Mouse (Mus musculus): Measurements from ENCODE around the gene Cldn3. TPM values are rescaled to one million over a fixed set of nuclear protein-coding genes. Genes with fewer than 3 reads are reported as not detected.
A peak's percentile ranks its signal among the peaks of the same experiment; 100 is the strongest.

Cldn3 gene
- total RNA-seq, 2 experiments from 2014 or later: 0.59 to 1.2 TPM

DNA sequence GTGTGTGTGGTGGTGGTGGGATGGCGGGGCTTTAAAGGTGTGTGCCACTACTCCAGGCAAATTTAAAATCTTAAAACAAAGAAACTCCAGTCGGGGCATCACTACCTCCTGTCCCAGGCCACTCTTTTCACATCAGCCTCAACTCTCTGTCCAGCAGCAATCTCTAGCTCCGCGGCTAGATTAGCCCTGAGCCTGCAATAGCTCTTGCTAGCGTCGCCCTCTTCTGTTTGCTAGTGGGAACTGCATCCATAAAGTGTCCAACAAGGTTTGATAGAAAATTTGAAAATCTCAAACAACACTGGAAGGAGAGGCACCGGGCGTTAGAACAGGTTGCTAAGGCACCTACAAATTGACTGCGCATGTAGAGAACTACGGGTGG lies 20.6 kb upstream of the Cldn3 start:
- DNase-seq (ENCODE audit: extremely low spot score in 1 of 2, low spot score in 1 of 2): peak; percentile 36 to 72

DNA sequence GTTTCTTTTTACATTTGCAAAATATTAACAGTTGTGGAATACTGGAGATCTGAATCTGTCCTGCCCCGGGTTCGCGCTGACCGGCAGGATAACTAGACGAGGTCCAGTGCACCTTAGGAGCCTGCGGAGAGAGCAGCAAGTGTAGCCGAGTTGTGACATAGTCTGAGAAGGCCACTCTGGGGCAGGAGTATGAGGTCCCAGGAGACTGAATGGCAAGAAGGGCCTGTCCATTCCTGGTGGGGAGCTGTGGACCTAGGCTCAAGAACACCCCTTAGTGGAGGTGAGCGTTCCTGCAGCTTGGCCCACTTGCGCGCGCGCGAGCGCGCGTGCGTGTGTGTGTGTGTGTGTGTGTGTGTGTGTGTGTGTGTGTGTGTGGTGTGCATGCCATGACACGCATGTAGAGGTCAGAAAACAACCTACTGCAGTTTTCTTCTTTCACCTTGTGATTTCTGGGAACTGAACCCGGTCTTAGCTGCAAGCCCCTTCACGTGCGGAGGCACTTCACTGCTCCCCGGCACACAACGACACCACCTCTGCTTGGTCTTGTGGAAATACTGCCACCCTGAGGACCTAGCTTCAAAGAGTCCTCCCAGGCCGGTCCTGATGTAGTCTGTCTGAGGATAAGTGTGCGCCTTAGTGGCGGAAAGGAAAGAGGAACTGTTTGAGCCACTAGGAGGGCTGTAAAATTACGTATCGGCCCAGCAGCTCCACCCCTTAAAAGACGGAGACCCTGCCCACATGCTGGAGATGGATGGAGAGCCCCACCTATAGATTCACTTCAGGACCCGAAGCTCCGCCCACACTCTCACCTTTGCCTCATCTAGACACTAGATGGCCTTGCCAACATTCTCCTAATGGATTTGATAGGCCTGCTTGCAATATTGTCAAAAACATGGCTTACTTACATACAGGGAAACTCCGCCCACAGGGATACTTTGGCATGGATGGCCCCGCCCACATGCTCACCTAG lies 19.9 kb upstream of the Cldn3 start:
- peak; percentile 18 to 19 for DNase-seq (ENCODE audit: extremely low spot score in 1 of 2, low spot score in 1 of 2)

DNA sequence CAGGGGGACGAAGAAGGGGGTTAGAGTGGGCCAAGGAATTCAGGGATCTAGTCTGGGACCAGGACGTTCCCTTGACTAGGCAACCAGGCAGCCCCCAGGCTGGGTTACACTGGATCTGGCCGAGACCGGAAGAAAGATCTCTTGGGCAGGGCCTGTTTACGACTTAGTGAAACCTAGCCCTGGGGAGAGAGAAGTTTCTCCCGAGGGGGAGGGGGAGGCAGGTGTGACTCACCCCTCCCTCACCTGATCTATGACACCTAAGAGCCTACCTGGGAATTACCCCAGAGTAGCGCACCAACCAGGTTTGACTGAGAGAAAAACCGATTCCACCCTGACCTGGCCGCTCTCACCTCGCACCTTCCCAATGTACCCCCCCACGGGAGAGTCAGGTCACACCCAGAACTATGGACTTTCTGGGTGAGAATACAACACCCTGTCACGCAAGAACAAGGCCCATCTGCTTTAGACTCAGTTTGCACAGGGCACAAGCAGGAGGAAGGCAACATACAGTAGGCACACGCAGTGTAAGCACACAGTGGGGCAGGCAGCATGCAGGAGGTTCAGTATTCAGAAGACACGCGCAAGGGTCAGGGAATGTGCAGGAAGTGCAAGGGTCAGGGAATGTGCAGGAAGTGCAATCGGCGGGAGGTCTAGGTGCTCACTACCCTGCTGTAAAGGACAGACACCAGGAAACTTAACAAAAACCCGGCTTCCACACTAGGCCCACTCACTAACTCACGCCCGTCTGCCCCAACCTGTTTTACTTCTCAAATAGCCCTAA lies 18.7 kb upstream of the Cldn3 start:
- no peak for DNase-seq (ENCODE audit: extremely low spot score in 1 of 2, low spot score in 1 of 2)

DNA sequence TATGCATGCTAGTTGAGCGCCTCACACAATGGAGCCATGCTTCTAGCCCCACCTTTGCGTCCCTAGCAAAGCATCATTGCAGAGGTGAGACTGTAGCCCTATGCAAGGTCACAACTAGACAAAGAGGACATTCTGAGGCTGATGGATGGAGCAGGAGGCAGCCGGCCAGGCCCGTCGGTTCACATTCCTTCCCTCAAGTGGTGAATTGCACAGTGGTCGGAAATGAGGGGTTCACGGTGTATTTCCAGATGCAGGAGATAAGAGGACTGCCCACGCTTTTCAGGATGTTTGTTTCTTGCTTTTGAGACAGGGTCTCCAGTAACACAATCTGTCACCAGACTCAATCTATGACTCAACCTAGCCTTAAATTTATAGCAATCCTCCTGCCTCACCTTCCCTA lies 15.3 kb upstream of the Cldn3 start:
- DNase-seq (ENCODE audit: extremely low spot score in 1 of 2, low spot score in 1 of 2): no peak

DNA sequence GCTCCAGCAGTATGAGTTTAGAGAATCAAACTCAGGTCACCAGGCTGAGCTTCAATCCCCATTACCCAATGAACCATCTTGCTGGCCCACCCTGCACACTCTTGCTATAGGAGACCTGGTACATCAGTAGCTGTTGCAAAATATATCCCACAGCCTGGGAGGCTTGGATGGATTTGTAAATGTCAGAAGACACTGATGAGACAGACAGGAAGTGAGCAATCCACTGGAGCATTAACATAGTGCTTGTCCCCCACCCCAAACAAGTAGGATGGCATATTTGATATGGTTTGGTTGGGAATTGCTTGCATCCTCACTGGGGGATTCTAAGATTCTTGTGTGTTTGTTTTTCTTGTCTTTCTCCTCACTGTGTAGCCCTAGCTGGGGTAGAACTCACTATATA lies 12.9 kb upstream of the Cldn3 start:
- no peak for DNase-seq (ENCODE audit: extremely low spot score in 1 of 2, low spot score in 1 of 2)

DNA sequence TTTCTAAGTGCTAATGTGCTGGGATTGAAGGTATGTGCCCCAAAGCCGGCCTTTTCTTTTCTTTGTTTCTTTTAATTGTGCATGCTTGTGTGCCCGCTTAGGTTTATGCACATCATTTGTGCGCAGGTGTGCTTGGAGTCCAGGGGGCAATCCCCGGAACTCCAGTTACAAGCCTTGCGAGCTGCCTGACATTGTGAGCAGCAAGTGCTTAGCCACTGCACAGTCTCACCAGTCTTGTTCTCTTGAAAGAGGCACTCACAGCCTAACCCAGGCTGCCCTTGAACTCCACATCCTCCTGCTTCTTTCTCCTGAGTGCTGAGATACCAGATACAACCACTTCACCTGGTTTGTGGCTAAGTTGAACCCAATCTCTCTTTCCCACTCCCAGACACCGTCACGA lies 12.5 kb upstream of the Cldn3 start:
- no peak for DNase-seq (ENCODE audit: extremely low spot score in 1 of 2, low spot score in 1 of 2)

DNA sequence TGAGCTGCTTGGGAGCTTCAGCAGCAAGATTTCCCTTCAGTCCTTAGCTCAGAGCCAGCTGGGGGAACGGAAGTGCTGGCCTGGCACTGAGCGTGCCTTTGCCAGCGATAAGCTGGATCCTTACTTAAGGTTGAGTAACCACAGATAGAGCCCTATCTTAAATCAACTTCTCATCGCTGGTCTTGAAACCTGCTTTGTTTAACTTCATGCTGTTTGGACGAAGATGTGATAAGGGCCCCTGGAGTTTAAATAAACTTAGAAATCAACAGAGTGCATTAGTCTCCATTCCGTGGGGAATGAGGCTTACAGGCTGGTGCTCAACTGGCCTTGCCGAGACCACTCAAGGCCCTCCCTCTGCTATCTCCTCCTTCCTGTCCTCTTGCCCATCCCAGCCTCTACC lies 11.7 kb upstream of the Cldn3 start:
- no peak for DNase-seq (ENCODE audit: extremely low spot score in 1 of 2, low spot score in 1 of 2)

DNA sequence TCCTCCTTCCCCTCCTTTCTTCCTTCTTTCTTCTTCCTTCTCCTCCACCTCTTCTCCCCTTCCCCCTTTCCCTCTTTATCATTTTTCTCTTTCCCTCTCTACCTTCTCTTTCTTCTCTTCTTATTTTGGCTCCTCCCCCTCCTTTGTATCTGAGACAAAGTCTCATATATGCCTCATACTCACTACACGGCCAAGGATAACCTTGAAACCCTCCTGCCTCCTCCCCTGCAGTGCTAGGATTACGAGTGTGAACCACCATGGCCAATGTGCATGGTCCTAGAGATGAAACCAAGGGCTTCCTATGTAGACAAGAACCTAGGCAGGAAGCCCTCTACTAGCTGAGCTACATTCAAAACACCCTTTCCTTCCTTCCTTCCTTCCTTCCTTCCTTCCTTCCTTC lies 11.1 kb upstream of the Cldn3 start:
- no peak for DNase-seq (ENCODE audit: extremely low spot score in 1 of 2, low spot score in 1 of 2)

DNA sequence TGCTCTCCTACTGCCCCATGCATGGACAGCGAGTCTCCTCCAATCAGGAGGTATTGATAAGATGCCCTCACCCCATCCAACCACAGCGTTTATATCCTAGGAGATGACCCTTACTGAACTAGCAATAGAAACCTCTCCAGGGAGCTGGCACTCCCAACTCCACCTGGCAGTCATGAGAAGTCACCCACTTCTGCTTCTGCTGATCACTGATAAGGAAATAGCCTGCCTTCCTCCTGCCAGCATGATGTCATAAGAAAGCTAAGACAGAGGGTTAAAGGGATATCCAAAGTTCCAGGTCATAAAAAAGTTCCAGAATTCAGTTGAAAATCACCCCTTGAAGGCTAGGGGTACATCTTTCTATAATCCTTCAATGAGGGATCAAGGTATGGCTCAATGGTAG lies 9.8 kb upstream of the Cldn3 start:
- DNase-seq (ENCODE audit: extremely low spot score in 1 of 2, low spot score in 1 of 2): no peak

DNA sequence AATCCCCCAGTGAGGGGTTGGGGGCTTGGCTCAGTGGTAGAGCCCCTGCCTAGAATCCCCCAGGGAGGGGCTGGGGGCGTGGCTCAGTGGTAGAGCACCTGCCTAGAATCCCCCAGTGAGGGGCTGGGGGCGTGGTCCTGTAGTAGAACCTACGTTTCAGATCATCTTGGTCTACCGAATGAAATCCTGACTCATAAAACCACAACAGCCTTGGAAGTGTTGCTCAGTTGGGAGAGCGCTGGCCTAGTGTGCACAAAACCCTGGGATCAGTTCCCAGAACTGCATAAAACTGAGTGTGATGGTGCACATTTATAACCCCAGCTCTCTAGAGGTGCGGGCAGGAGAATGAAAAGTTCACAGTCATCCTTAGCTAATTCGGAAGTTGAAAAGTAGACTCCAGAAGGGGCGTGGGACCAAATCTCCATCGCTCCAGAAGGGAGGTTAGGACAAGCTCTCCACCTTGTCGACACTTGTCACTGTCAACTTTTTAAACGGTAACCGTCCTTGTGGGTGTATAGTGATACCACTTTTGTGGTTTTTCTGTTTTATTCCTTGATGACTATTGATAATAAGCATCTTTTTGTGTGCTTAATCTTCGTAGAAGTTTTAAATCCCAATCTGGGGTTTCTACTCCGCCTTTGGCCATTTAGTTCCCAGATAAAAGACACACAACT lies 9.3 kb upstream of the Cldn3 start:
- DNase-seq (ENCODE audit: extremely low spot score in 1 of 2, low spot score in 1 of 2): no peak

DNA sequence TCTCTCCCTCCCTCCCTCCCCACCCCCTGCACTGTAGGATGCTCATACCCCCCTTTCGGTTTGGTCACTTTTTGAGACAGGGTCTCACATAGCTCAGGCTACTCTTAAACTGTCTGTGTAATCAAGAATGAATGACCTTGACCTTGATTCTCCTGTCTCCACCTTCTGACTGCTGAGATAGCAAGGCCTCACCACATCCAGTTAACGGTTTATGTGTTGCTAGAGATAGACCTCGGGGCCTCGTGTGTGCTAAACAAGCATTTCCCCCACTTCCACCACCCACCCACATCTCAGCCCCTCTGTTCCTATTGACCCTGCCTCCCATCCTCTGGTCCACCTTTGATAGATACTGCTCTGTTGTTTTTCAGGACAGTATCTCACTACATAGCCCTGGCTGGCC lies 8.2 kb upstream of the Cldn3 start:
- DNase-seq (ENCODE audit: extremely low spot score in 1 of 2, low spot score in 1 of 2): no peak

DNA sequence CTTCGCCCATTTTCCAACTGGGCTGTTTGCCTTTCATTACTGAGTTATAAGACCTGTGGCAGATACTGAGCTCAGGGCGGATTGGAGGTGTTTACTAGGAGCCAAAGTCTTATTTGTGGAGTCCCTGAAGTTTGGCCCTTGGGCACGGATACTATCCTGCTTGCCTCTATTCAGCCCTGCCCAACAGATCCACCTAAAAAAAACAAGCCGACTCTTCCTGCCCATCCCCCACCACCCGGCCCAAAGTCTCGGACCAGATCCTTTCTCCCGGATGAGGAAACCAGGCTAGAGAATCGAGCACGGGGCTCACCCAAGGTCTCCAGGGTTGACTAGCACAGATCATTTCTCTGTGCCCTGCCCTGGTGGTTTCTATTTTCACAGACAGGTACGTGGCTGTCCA lies 4.9 kb upstream of the Cldn3 start:
- no peak for DNase-seq (ENCODE audit: extremely low spot score in 1 of 2, low spot score in 1 of 2)

DNA sequence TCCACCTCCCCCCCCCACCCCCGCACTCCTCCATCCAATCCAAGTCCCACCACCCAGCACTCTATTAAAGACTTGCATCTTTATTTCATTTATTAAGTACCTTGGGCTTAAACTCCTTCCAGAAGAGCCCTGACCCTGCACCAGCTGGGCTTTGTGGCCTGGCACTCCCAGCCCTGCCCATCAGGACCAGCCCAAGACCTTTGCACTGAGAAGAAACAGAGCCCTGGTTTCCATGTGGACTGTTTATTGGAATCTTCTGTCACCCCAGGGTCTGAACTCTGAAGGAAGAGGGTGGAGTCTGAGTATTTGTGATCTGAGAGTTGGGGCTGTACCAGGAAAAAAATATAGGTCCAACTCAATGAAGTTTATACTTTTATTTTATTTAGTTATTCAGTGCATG lies 2.9 kb upstream of the Cldn3 start:
- DNase-seq (ENCODE audit: extremely low spot score in 1 of 2, low spot score in 1 of 2): no peak

DNA sequence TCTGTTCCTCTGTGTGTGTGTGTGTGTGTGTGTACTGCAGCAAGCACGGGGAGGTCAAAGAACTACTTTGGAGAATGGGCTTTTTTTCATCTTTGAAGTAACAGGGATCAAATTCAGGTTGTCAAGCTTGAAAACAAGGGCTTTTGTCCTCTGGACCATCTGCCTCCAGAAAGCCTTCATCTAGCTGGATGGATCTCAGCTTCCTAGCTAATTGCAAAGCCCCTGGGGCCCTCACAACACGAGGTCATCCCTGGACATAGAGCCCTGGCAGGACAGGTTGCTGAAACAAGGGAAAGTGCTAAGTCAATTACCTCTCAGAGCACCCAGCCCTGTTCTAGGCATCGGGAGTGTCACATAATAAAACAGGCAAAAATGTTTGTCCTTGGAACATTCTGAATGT lies 2.2 kb upstream of the Cldn3 start:
- DNase-seq (ENCODE audit: extremely low spot score in 1 of 2, low spot score in 1 of 2): no peak

DNA sequence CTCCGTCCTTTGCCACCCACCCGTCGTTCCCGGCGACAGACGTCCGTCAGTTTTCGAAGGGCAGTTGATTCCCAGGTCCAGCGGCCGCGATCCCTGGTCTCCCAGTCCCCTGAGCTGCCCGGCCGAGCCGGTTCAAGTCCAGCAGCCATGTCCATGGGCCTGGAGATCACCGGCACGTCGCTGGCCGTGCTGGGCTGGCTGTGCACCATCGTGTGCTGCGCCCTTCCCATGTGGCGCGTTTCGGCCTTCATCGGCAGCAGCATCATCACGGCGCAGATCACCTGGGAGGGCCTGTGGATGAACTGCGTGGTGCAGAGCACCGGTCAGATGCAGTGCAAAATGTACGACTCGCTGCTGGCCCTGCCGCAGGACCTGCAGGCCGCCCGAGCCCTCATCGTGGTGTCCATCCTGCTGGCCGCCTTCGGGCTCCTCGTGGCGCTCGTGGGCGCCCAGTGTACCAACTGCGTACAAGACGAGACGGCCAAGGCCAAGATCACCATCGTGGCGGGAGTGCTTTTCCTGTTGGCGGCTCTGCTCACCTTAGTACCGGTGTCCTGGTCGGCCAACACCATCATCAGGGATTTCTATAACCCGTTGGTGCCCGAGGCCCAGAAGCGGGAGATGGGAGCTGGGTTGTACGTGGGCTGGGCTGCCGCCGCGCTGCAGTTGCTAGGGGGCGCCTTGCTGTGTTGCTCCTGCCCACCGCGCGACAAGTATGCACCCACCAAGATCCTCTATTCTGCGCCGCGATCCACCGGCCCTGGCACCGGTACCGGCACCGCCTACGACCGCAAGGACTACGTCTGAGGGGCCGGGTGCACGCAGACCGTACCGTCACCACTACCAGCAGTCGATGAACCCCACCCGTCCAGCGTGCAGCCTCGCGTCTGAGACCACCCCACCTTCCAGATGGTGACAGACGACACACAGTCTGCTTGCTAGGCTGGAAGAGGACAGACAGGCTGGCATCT lies 569 bp downstream of the Cldn3 start:
- DNase-seq (ENCODE audit: extremely low spot score in 1 of 2, low spot score in 1 of 2): peak in 1 of 2 experiments; percentile 13

DNA sequence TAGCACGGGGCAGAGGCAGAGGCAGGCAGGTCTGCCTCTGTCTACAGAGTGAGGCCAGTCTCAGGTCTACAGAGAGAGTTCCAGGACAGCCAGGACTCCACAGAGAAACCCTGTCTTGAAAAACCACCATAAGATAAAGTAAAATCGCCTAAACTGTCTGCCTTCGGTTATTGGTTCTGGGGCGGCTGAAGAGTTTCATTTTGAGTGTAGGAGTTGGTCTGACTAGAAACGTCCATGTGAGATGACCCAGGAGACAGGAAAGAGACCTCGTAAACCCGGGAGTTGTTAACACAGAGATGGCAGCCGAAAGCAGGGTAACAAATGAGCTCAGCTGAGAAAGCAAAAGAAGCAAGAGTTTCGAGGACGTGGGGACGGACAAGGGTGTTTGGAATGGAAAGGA lies 3.2 kb downstream of the Cldn3 start:
- DNase-seq (ENCODE audit: extremely low spot score in 1 of 2, low spot score in 1 of 2): no peak

DNA sequence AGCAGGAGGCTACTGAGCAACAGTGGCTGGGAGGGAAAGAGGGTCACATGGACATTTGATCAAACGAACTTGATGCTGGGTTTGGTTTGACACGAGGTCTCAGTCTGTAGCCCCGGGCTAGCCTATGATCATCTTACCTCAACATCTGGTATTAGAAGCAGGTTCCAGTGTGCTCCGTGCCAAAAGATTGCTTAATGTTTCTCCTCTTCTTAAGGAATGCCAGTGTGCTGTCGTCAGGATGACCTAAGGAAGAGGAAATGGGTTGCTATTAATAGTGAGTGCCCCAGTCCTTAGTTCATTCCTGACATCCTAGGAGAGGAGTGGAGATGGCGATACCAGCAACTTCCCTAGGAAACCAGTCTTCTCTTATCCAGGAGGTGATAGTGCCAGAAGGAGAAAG lies 3.7 kb downstream of the Cldn3 start:
- DNase-seq (ENCODE audit: extremely low spot score in 1 of 2, low spot score in 1 of 2): no peak

DNA sequence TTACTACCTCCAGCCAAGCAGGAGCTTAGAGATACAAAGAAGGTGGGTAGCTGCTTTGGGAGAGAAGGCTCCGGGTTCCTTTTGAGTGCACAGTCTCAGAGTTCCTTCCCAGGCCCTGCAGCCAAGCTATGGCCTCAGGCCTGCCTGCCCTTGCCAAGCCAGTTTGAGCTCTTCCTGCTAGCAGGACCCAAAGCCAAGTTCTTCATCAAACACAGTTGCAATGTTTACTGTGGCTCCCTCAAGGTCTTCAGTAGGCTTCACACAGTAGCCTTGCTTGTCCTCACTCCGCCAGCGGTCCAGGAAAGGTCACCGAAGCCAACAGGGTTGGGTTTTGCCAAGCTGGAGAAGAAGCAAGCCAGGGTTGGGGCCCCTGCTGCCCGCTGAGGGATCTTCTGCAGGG lies 6.6 kb downstream of the Cldn3 start:
- DNase-seq (ENCODE audit: extremely low spot score in 1 of 2, low spot score in 1 of 2): no peak

DNA sequence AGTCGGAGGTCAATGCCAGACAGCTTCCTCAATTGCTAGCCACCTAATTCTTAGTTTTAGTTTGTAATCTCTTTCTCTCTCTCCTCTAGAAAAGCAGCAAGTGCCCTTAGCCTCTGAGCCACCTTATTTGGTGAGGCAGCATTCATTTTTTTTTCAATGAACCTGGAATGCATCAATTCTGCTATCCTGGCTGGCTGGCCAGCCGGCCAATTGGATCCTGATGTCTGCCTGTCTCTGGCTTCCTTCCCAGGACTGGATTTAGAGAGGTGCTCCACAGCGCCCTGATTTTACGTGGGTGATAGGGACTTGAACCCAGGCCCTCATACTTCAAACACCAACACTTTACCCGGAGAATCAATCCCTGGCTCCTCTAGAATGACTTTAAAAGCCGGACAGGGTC lies 12.3 kb downstream of the Cldn3 start:
- DNase-seq (ENCODE audit: extremely low spot score in 1 of 2, low spot score in 1 of 2): no peak

DNA sequence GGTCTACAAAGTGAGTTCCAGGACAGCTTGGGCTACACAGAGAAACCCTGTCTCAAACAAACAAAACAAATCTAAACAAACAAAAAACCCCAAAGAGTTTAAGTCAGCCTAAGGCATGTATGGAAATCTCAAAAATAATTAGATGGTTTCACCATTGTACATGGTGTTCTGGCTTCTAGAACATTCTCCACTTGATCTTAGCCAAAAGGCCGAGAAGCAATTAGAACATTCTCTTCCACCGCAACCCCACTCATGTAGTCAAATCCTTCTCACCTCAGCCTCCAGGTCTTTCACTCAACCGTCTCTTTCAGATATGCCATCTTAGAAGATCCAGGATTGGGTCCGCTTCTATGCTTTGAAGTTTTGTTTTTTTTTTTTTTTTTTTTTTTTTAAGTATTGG lies 13.8 kb downstream of the Cldn3 start:
- DNase-seq (ENCODE audit: extremely low spot score in 1 of 2, low spot score in 1 of 2): no peak

Data from layer of hippocampus, postnatal 25 days (tissue).